Mouse (Mus musculus) MN1 (cell line): ENCODE results near the gene Cdc26.
A peak's percentile ranks its signal among the peaks of the same experiment; 100 is the strongest.

Experiments
- DNase-seq: peaks from one replicate; pipeline ENCODE4 v3.0.0-alpha.2; 2016; ENCODE audit warnings: low spot score

Cdc26 gene

GRCm38 (mm10) chr4:62361571-62361970, 46.9 kb downstream of the Cdc26 start:
- no peak for DNase-seq

DNA sequence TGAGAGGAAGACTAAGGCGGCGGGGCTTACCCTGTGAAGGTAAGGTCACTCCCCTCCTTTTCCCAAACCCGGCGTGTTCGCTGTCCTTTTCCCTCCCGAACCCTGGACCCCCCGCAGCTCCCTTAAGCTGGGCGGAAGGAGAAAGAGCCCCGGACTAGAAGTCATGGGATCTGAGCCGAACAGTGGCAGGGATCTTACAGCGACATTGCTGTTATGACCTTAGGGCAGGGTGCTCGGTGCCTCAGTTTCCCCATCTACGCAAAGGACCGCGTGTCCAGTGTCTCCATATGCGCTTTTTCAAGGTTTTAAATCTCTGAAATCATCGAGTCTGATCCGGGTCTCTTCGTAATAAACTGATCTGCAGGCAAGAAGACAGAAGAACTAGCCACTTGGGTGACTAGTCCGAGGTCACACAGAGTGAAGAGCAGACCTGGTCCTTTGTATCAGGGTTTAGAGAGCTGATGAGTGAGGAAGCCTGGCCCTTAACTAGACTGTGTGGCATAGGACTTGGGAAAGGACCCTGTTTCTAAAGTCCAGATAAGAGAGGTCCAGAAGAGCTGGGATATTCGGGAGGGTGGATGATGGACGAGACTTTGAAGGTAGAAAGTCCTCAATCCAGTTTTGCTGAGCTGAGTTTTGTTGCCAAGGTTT, 47.5 kb downstream of the Cdc26 start:
- DNase-seq = no peak

GRCm38 (mm10) chr4:62360088-62360804, 48.2 kb downstream of the Cdc26 start, which contains the start of the genes Fkbp15 and Slc31a1:
TSS of gene Fkbp15 (minus strand) at chr4:62360548.
TSS of gene Slc31a1 (plus strand) at chr4:62360727.
- peak; percentile 96 for DNase-seq

DNA sequence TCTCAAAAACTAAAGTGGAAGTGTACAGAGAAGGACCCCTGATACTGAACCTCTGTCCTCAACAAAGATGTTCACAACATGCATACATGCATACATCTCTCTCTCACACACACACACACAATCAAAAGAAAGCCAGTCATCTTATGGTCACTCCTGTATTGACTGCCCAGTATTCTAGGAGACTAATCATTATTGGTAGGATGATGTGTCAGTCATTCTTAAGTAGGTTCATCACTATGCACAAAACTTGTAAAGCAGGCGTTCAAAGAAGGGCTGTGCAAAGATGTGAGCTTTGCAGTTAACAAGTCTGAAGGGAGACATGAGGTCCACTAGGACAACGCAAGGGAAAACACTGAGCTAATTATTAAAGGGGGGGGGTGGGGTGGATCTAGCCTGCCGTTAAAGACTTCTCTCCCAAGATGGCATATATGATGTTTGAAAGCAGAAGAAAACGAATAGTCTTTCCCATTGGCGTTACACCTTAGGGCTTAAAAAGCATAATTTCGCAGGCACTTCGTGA, 49.1 kb downstream of the Cdc26 start:
- DNase-seq = peak; percentile 52

GRCm38 (mm10) chr4:62357631-62358148, 50.8 kb downstream of the Cdc26 start:
- DNase-seq = no peak

DNA sequence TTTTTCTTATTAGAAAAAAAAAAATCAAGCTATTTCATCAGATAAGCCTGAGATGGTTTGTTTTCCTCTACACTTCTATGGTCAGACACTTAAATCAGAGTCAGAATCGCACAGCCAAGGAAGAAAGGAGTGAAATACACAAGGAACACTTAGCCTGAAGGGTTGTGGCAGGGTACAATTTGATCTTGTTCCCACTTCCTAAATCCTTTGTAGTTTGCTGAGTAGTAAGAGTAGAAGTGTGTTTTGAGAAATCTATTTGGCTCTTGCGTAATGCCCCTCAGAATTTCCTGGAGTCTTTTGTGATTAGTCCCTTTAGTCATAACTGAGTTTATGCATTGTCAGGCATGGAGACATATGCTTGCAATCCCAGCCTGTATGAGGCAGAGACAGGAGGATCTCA, 59.1 kb downstream of the Cdc26 start:
- DNase-seq = no peak

DNA sequence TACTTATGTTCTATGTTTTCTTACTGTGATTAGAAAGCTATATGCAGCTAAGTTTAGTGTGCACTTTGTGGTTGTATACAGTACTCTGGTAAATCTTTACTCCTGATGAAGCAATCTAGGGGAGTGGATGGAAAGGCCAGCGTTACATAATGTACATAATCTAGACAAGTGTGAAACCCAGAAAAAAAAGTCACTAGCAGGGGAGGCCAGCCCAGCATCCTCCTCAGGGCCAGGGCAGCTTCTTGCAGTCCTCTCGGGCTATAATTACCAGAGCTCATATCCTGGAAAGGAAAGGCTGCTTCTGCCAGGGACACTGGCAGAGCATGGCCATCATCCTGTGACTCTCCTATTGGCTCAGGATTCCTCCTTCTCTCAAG, 60.1 kb downstream of the Cdc26 start:
- DNase-seq = no peak

DNA sequence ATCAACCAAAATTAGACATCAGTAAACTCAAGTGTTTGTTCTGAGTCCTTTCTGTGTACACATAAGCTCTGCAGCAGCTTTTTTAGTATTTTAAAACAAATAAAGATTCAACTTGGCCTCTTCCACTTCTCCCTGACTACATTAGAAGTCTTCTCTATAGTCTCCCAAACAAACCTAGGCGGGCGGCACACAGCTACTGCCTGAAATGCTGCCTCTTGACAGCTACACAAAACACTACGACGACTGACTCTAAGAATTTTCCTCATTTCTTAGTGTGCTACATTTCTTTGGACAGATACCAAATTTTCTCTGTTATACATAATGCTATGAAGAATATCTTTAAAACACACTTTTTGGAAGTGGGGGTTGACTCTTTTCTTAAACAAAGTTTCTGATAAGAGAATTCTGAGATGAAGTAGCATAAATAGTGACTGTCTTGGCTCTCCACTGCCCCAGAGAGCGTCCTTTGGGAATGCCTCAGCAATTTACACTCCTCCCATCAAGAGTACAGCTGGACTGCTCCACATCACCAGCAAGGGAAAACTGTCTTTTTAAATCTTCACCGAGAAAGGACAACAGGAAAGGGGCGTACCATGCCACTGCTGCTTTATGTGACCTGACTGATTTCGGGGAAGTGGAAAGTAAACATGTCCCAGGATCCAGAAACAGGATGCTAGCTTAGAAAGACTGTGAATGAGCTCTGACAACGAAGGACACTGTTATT, 60.7 kb downstream of the Cdc26 start:
- no peak for DNase-seq

DNA sequence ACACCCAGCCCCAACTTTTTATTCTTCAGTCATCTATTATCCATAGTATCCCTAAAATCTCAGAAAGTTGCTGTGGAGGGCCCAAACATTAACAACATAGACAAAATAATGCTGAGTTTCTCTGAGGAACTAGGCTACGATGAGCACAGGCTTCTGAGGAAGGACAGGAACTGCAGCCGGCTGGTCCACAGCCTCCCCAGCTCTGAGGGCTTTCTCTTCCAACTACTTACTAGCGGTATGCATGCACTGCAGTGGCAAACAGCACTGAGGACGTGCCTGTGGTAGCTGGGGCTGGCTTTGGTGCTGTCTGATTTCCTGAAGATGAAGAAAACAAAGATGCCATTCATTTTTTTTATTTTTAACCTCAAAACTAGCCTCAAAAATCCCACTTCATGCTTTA, 62.6 kb downstream of the Cdc26 start:
- no peak for DNase-seq

DNA sequence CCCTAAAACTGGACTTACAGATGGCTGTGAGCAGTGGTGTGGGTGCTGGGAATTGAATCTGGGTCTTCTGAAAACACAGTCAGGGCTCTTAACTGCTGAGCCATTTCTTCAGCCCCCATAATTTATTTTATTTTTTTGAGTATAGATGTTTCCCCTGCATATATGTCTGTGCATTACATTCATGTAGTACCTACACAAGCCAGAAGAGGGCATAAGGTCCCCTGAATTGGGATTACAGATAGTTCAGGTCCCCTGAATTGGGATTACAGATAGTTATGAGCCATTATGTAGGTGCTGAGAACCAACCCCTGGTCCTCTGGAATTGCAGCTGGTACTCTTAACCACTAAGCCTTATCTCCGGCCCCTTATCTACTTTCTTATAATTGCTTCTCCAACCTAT, 64.4 kb downstream of the Cdc26 start:
- DNase-seq = no peak

DNA sequence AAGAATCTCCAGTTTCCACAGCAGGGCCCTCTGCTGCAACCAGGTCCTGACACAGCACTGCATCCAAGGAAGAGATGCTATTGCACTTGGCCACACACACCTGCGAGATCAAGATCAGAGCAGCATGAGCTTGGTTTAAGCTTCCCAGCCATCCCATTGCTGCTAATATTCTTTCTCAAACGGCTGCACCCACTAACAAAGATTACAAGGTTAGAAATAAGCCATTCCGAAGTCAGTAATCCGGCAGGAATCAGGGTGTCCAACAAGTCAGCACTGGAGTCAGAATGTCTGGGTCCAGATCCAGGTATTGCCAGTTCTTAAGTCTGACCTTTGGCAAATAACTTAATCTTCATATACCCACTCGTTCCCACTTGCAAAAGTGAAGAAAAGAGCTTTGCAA, 69.9 kb downstream of the Cdc26 start:
- DNase-seq = no peak
